Mouse (Mus musculus): ENCODE results near the gene Sln. TPM values are rescaled to one million over a fixed set of nuclear protein-coding genes. Genes with fewer than 3 reads are reported as not detected.

Sln gene
- polyA plus RNA-seq, 1 experiment from 2014 or later = 53.5 TPM

DNA sequence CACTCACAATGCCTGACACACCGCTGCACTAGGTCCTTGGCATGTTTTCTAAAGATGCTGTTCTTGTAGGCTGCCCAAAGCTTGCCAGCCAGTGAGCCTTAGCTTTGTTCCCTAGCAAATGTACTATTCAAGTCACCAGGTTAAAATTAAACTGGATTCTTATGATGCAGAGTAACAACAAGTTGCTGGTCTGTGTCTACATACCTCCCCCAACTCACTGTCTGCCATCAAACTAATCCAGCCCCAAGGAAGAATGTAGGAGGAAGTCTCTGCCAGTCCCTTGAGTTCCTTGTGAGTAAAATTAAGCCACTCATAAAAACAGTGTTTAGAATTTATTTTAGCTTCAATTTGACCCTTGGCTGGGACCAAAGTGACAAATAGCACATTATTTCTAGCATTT lies 3.7 kb downstream of the Sln start:
- Histone ChIP-seq H3K4me3 (no peak overlapping the region), H3K4me1 (no peaks in the 10 kb centered on the region), H3K4me2 (replicated peaks) (no peak overlapping the region), H3K27ac (no peak overlapping the region), H3K27me3 (no peaks in the 10 kb centered on the region), H3K9ac (no peak overlapping the region), H3K36me3 (no peaks in the 10 kb centered on the region), H3K9me3 (no peaks in the 10 kb centered on the region)
- ATAC-seq (ENCODE audit: low FRiP score, low read depth) = no peak
- WGBS = 74% methylated on average over 1 of the region's 1 CpGs

DNA sequence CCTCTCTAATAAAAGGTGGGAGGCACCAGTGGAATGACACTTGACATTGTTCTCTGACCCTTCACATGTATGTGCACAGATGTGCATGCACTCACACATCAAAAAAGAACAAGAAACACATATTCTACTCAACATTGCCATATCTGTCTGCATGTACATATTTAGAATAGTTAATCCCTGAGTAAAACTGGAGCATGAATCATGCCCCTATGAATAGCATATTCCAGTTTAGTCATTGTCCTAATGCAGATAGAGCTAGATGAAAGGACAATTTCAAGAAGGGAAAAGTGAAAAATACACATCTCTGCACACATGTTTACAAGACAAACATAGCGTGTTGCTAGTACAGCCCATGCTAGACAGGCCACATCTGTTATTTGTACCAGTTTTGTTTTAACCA lies 4.6 kb downstream of the Sln start:
- no peaks in the 10 kb centered on the region for H3K27me3 ChIP-seq
- H3K9ac ChIP-seq = no peak overlapping the region
- no peaks in the 10 kb centered on the region for H3K36me3 ChIP-seq
- no peaks in the 10 kb centered on the region for H3K9me3 ChIP-seq
- no peak overlapping the region for H3K4me2 ChIP-seq (replicated peaks)
- no peak for ATAC-seq (ENCODE audit: low FRiP score, low read depth)
- H3K27ac ChIP-seq = no peak overlapping the region
- 86% methylated on average over 1 of the region's 1 CpGs for WGBS
- H3K4me1 ChIP-seq = no peaks in the 10 kb centered on the region
- no peak overlapping the region for H3K4me3 ChIP-seq

DNA sequence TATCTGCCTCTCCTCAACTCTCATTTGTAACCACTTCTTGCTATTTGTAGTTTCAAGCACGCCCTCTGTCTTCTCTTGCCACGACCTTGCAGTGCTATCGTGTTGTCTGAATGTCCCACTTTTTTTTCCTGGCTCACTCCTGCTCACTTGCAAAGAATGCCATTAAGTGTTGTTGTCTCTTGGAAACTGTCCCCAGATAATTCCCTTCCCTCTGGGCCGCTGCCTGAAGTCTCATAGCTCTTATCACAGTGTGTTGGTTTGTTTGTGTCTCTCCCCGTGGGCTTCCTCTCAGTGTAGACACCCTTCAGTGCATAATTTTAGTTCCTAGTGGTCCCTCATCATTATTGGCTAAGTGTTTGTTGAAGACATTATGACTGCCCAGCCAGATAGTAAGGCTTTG lies 7.9 kb downstream of the Sln start:
- no peak overlapping the region for H3K4me2 ChIP-seq (replicated peaks)
- H3K27ac ChIP-seq = no peak overlapping the region
- no peaks in the 10 kb centered on the region for H3K36me3 ChIP-seq
- no peaks in the 10 kb centered on the region for H3K27me3 ChIP-seq
- no peaks in the 10 kb centered on the region for H3K9me3 ChIP-seq
- no peak for ATAC-seq (ENCODE audit: low FRiP score, low read depth)
- no peaks in the 10 kb centered on the region for H3K4me1 ChIP-seq
- H3K4me3 ChIP-seq = no peak overlapping the region
- H3K9ac ChIP-seq = no peak overlapping the region
- WGBS = 83% methylated on average over 5 of the region's 5 CpGs

DNA sequence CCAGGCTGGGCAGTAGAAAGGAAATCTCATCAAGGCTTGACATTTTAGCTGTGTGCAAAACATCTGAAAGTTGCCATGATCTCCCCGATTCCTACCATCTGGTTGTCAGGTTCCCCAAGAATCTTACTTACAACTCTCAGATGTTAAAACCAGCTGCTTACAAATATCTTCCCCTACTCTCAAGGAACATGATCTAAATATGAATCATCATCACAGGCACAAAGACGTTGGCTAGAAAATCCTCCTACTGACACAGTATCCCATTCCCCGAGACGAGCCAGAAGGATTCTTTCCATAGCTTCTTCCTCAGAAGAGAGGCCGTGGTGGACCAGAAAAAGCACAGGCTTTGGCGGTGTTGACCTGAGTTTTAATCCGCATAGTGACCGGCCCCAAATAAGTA lies 23.3 kb downstream of the Sln start:
- Histone ChIP-seq H3K27me3 (no peaks in the 10 kb centered on the region), H3K4me2 (replicated peaks) (no peak overlapping the region), H3K27ac (no peak overlapping the region), H3K4me3 (no peak overlapping the region), H3K4me1 (peaks cover 8% of the 10 kb centered on the region), H3K9ac (no peak overlapping the region), H3K36me3 (no peaks in the 10 kb centered on the region), H3K9me3 (no peaks in the 10 kb centered on the region)
- 85% methylated on average over 8 of the region's 8 CpGs for WGBS
- no peak for ATAC-seq (ENCODE audit: low FRiP score, low read depth)

DNA sequence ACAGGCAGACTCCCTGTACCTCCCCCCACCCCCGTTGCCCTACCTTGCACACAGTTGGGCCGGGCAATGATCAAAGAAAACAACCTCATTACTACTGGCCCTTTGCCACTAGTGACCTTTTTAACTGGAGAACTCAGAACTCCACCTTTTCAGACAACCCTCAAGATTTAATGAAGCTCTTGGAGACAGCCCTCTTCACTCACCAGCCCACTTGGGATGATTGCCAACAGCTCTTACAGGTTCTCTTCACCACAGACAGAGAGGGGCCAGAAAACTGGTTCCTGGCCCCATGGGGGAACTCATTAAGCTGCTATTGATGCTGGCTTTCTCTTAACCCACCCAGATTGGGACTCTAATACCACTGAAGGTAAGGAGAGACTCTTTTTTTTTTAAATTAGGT lies 27.5 kb downstream of the Sln start:
- Histone ChIP-seq H3K27me3 (no peaks in the 10 kb centered on the region), H3K27ac (no peak overlapping the region), H3K9ac (no peak overlapping the region), H3K4me3 (no peak overlapping the region), H3K36me3 (no peaks in the 10 kb centered on the region), H3K9me3 (no peaks in the 10 kb centered on the region), H3K4me2 (replicated peaks) (no peak overlapping the region), H3K4me1 (peaks cover 6% of the 10 kb centered on the region)
- 12% methylated on average over 2 of the region's 2 CpGs for WGBS
- ATAC-seq (ENCODE audit: low FRiP score, low read depth) = no peak

DNA sequence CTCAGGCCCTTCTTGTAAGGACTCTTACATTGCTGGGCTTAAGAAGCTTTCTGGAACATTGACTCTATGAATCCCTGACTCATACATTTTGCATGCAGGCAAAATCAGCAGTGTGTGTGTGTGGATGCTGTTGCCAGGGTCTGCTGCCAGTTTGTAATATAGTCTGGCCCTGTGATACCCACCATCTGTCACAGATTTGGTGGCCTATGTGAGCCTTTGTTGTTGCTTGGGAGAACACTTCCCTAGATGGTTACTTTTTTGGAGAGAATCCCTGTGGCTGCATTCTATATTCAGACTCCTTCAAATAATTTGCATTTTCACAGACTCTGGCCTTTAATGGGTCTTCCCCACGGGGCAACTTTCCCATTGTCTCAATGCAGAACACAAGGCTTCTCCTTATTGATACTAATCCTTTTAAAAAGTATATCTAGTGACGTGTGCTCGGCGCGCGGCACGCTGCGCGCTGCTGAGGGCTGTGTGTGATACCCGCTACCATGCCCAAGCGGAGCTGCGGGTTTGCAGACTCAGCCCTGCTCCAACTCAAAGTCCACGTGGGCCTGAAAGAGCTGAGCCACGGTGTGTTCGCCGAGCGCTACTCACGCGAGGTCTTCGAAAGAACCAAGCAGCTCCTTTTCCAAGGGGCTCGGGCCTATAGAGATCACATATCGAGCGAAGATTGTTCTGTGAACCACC lies 33.8 kb downstream of the Sln start:
- no peaks in the 10 kb centered on the region for H3K4me1 ChIP-seq
- 93% methylated on average over 23 of the region's 23 CpGs for WGBS
- no peak overlapping the region for H3K4me2 ChIP-seq (replicated peaks)

DNA sequence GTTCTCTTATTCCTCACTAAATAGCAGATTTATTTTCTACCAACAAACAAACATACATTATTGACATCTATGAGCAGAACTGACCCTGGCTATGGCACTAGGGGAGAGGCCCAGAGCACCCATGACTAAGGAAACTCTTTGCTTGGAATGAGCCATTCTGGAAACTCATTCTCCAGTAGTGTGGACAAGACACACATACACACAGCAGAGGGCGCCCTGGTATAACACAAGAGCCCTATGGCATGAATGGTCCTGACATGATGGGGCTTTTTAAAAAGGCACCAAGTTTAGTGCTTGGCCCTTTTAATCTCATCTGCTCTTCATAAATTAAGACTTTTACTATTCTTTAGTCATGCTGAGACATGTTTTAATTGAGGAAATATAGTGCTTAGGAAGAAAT lies 40.1 kb downstream of the Sln start:
- Histone ChIP-seq H3K9me3 (peaks cover 5% of the 10 kb centered on the region; the same call in 1 of the 2 replicates), H3K36me3 (no peaks in the 10 kb centered on the region), H3K27me3 (no peaks in the 10 kb centered on the region), H3K9ac (no peak overlapping the region), H3K4me2 (replicated peaks) (no peak overlapping the region), H3K4me1 (no peaks in the 10 kb centered on the region), H3K27ac (no peak overlapping the region), H3K4me3 (no peak overlapping the region)
- WGBS = 9% methylated on average over 1 of the region's 1 CpGs
- no peak for ATAC-seq (ENCODE audit: low FRiP score, low read depth)

More for the DNA sequence above, 33.8 kb downstream of the Sln start:
- H3K9me3 ChIP-seq = no peaks in the 10 kb centered on the region
- no peak overlapping the region for H3K9ac ChIP-seq
- no peaks in the 10 kb centered on the region for H3K36me3 ChIP-seq
- no peak for ATAC-seq (ENCODE audit: low FRiP score, low read depth)
- no peak overlapping the region for H3K4me3 ChIP-seq
- no peak overlapping the region for H3K27ac ChIP-seq
- no peaks in the 10 kb centered on the region for H3K27me3 ChIP-seq

DNA sequence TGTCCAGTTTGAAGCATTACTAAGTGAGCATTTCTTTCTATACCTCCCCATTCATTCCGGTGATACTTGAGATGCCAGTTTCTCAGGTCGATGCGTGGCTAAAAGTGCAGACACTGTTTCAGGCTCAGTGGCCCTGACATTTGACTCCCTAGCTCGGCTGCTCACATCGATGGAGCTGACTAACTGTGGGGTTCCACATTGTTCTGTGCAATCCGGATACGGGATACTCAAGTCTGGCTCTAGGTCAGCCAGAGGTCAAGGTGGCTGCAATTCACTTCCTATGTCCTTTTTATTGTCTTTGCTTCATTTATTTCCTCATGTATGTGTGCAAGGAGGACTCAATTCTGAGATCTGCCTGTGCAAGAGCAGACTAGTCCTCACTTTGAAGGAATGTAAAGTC lies 45.9 kb downstream of the Sln start:
- Histone ChIP-seq H3K9ac (no peak overlapping the region), H3K36me3 (no peaks in the 10 kb centered on the region), H3K4me1 (no peaks in the 10 kb centered on the region), H3K9me3 (peaks cover 5% of the 10 kb centered on the region; the same call in 1 of the 2 replicates), H3K27me3 (no peaks in the 10 kb centered on the region), H3K4me3 (no peak overlapping the region), H3K4me2 (replicated peaks) (no peak overlapping the region), H3K27ac (no peak overlapping the region)
- ATAC-seq (ENCODE audit: low FRiP score, low read depth) = no peak
- 66% methylated on average over 7 of the region's 7 CpGs for WGBS

DNA sequence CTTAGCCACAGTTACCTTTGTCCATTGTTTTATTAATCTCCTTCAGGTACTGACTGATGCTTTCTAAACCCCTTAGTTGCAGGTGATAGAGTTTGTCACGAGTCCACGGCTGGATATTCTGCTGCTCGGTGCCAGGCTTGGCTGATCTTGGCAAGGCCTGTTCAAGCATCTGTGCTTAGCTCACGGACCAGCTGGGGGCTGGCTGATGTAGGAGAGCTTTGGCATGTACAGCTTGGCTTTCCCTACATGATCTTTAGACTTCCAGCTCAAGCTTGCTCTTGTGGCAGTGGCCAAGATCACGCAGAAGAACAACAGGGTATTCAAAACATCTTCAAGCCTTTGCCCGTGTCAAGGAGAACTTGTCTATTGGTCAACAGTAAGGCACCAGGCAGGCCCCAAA lies 49.9 kb downstream of the Sln start:
- ATAC-seq (ENCODE audit: low FRiP score, low read depth) = no peak

DNA sequence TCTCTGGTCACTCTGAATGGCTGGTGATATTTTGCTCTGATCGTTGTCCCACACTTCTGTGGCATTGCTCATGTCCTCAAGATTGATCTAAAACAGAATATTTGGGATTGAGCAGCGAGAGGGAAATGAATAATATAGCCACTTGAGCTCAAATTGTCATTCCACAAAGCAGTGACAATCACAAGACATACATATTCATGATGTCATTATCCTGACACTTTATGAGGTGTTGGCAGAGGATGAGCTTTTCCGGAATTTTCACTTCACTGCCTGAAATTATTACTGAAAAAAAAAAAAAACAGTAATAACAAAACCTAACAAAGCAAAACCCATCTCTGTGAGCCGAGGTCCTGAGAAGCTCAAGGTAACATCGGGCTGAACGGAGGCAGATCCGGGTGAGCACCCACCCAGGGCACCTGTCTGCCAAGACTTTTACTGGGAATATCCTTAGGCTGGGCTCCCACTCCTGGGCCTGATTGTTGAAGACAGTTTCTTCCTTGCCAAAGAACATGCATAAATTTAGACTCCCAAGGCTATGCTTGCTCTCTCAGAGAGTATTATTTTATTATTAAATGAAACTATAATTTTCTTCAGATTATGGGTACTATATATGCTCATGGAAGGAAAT lies 53.4 kb downstream of the Sln start:
- WGBS = 86% methylated on average over 7 of the region's 7 CpGs
- H3K27ac ChIP-seq = no peak overlapping the region

More for the DNA sequence above, 49.9 kb downstream of the Sln start:
- H3K9ac ChIP-seq = no peak overlapping the region
- H3K4me1 ChIP-seq = no peaks in the 10 kb centered on the region
- H3K36me3 ChIP-seq = no peaks in the 10 kb centered on the region
- 86% methylated on average over 6 of the region's 6 CpGs for WGBS
- H3K9me3 ChIP-seq = no peaks in the 10 kb centered on the region
- H3K4me3 ChIP-seq = no peak overlapping the region
- no peaks in the 10 kb centered on the region for H3K27me3 ChIP-seq
- H3K27ac ChIP-seq = no peak overlapping the region
- H3K4me2 ChIP-seq (replicated peaks) = no peak overlapping the region

More for the DNA sequence above, 53.4 kb downstream of the Sln start:
- H3K9ac ChIP-seq = no peak overlapping the region
- no peak overlapping the region for H3K4me3 ChIP-seq
- no peaks in the 10 kb centered on the region for H3K9me3 ChIP-seq
- H3K36me3 ChIP-seq = no peaks in the 10 kb centered on the region
- no peaks in the 10 kb centered on the region for H3K4me1 ChIP-seq
- no peak for ATAC-seq (ENCODE audit: low FRiP score, low read depth)
- H3K4me2 ChIP-seq (replicated peaks) = no peak overlapping the region
- H3K27me3 ChIP-seq = no peaks in the 10 kb centered on the region

Data from limb, embryonic 13.5 days (tissue).